Mouse (Mus musculus) liver, embryonic 14 days (tissue): ENCODE measurements around the gene Olfr1346. TPM values are rescaled to one million over a fixed set of nuclear protein-coding genes. Genes with fewer than 3 reads are reported as not detected.

Experiments used
- polyA plus RNA-seq: library from polyadenylated mRNA; depleted of rRNA; stranded (reverse); fragments of >200 nt; gene quantifications from 2 replicates; pipeline ENCODE4 v1.2.3, GENCODE M21; 2012; rRNA removed

Gene Olfr1346
- polyA plus RNA-seq, result not detected in 2 replicates

GRCm38 (mm10) chr7:6466951-6467350 lies at the start of gene Olfr1346:
Olfr1346 (plus strand) TSS chr7:6467101.

GRCm38 (mm10) chr7:6438388-6438787 lies 28.5 kb upstream of the Olfr1346 start, which contains the start of gene Olfr1344:
Olfr1344 (plus strand) TSS chr7:6438688.

GRCm38 (mm10) chr7:6455868-6456267 lies 11.0 kb upstream of the Olfr1346 start, which contains the start of gene Olfr1336:
Olfr1336 (plus strand) TSS chr7:6456168.

GRCm38 (mm10) chr7:6486841-6487240 lies 19.9 kb downstream of the Olfr1346 start, which contains the start of gene Olfr5:
Olfr5 (minus strand) TSS chr7:6486941.

GRCm38 (mm10) chr7:6499655-6500054 lies 32.8 kb downstream of the Olfr1346 start, which contains the start of gene Olfr1347:
Olfr1347 (minus strand) TSS chr7:6499755.

GRCm38 (mm10) chr7:6508648-6509047 lies 41.7 kb downstream of the Olfr1346 start, which contains the start of gene Olfr1348:
Olfr1348 (minus strand) TSS chr7:6508748.

GRCm38 (mm10) chr7:6522850-6523249 lies 55.9 kb downstream of the Olfr1346 start, which contains the start of gene Olfr1349:
Olfr1349 (minus strand) TSS chr7:6522950.

Other genes with a start within 250 kb of the Olfr1346 start
- gene Zscan5b, start 244.8 kb upstream of the Olfr1346 start, polyA plus RNA-seq, result not detected in 2 replicates
- not detected in 2 replicates for gene Epp13, start 214.4 kb upstream of the Olfr1346 start, polyA plus RNA-seq
- gene Zfp667, start 180.5 kb upstream of the Olfr1346 start, polyA plus RNA-seq, result 2.5 and 2.8 TPM in 2 replicates
- 0.62 and 0.70 TPM in 2 replicates for gene Zfp583, start 135.8 kb upstream of the Olfr1346 start, polyA plus RNA-seq
- gene Gm3854, start 123.3 kb upstream of the Olfr1346 start, polyA plus RNA-seq, result 0.17 and 0.20 TPM in 2 replicates
- gene Zfp78, start 103.8 kb upstream of the Olfr1346 start, polyA plus RNA-seq, result 0.52 and 0.76 TPM in 2 replicates
- gene Zfp28, start 83.8 kb upstream of the Olfr1346 start, polyA plus RNA-seq, result 0.78 and 1.0 TPM in 2 replicates
- 0.11 TPM in 1 of 2 replicates, not detected in the other for gene Smim17, start 68.4 kb upstream of the Olfr1346 start, polyA plus RNA-seq
- gene Gm20715, start 56.8 kb upstream of the Olfr1346 start, polyA plus RNA-seq, result 0.01 TPM in 1 of 2 replicates, not detected in the other
- not detected in 2 replicates for gene Olfr1344, start 28.4 kb upstream of the Olfr1346 start, polyA plus RNA-seq
- gene Olfr1336, start 10.9 kb upstream of the Olfr1346 start, polyA plus RNA-seq, result not detected in 2 replicates
- gene Olfr5, start 19.8 kb downstream of the Olfr1346 start, polyA plus RNA-seq, result not detected in 2 replicates
- gene Olfr1347, start 32.7 kb downstream of the Olfr1346 start, polyA plus RNA-seq, result not detected in 2 replicates
- not detected in 2 replicates for gene Olfr1348, start 41.6 kb downstream of the Olfr1346 start, polyA plus RNA-seq
- not detected in 2 replicates for gene Olfr1349, start 55.8 kb downstream of the Olfr1346 start, polyA plus RNA-seq
- not detected in 2 replicates for gene Olfr1350, start 97.7 kb downstream of the Olfr1346 start, polyA plus RNA-seq
- gene Zim1, start 229.3 kb downstream of the Olfr1346 start, polyA plus RNA-seq, result 4.9 and 5.3 TPM in 2 replicates